Mouse (Mus musculus) kidney, postnatal 0 days (tissue): ENCODE measurements around the gene Optn. TPM values are rescaled to one million over a fixed set of nuclear protein-coding genes. Genes with fewer than 3 reads are reported as not detected.

Source experiments
- ATAC-seq: fragments of 200-750 bp; cut with Nextera tagmentation; replicated peaks from 2 replicates; pipeline ENCODE4 v1.8.0; 2017; ENCODE audit warnings: low read depth, moderate number of reproducible peaks, moderate TSS enrichment, moderate library complexity; ENCODE audit not compliant: low FRiP score
- DNase-seq: peaks from one replicate; pipeline ENCODE4 v3.0.0-alpha.2; 2016; ENCODE audit warnings: low spot score
- H3K27ac ChIP-seq: fragments of 300-500 bp; sonication (generic); 2 replicates; pipeline ENCODE4 v1.5.1; 2014; ENCODE audit warnings: mild to moderate bottlenecking
- H3K27me3 ChIP-seq: fragments of 300-500 bp; sonication (generic); 2 replicates; pipeline ENCODE4 v1.6.1; 2014; ENCODE audit warnings: low read length, mixed read lengths; ENCODE audit not compliant: insufficient read depth
- H3K36me3 ChIP-seq: fragments of 300-500 bp; sonication (generic); 2 replicates; pipeline ENCODE4 v1.6.1; 2014; ENCODE audit warnings: low read length, mixed read lengths; ENCODE audit not compliant: insufficient read depth
- H3K4me1 ChIP-seq: fragments of 300-500 bp; sonication (generic); replicated peaks from 2 replicates; pipeline ENCODE4 v1.6.1; 2014; ENCODE audit warnings: antibody characterized with exemption, low read length, mixed read lengths; ENCODE audit not compliant: insufficient read depth
- H3K4me2 ChIP-seq: fragments of 300-500 bp; sonication (generic); 2 replicates; pipeline ENCODE4 v1.6.1; 2014; ENCODE audit warnings: mild to moderate bottlenecking, low read length, moderate library complexity, mixed read lengths
- H3K4me3 ChIP-seq: fragments of 300-500 bp; sonication (generic); replicated peaks from 2 replicates; pipeline ENCODE4 v1.5.1; 2014; ENCODE audit warnings: low read depth, low read length
- H3K9ac ChIP-seq: fragments of 300-500 bp; sonication (generic); 2 replicates; pipeline ENCODE4 v1.6.1; 2014; ENCODE audit warnings: low read depth, low read length
- H3K9me3 ChIP-seq: fragments of 300-500 bp; sonication (generic); replicated peaks from 2 replicates; pipeline ENCODE4 v1.6.1; 2016; ENCODE audit warnings: low read length, inconsistent platforms, mixed read lengths
- CTCF ChIP-seq: IDR thresholded peaks from 2 replicates; pipeline ENCODE4 v1.5.1; 2016; ENCODE audit warnings: antibody characterized with exemption, low read depth, mild to moderate bottlenecking, moderate library complexity
- WGBS: fragments of 180-500 bp; shearing (Covaris S2); extraction: QIAGEN DNeasy Blood & Tissue Kit; methylation state at CpG from one replicate; pipeline ENCODE4 v1.1.7; 2014; 5-methylcytosine and 5-hydroxymethylcytosine counted together
- polyA plus RNA-seq: library from polyadenylated mRNA; unstranded; fragments of >200 nt; fragmentation: Nextera tagmentation; extraction: Ambion mirVana; gene quantifications from 2 replicates; pipeline ENCODE4 v1.2.1, GENCODE M21; 2015

Gene Optn
- polyA plus RNA-seq, 1 experiment from 2014 or later = 23.8 TPM

- Histone ChIP-seq H3K9me3 (no peaks in the 10 kb centered on the region), H3K9ac (no peak overlapping the region), H3K27me3 (no peaks in the 10 kb centered on the region), H3K36me3 (no peaks in the 10 kb centered on the region), H3K4me2 (no peak overlapping the region), H3K27ac (no peak overlapping the region), H3K4me3 (no peak overlapping the region), H3K4me1 (no peaks in the 10 kb centered on the region)
- no peak for TF ChIP-seq CTCF
- no peak for ATAC-seq
- WGBS = 69% methylated on average over 6 of the region's 6 CpGs
- no peak for DNase-seq
Observed at GRCm38 (mm10) chr2:5027057-5027456, 36.8 kb downstream of the Optn start.

DNA sequence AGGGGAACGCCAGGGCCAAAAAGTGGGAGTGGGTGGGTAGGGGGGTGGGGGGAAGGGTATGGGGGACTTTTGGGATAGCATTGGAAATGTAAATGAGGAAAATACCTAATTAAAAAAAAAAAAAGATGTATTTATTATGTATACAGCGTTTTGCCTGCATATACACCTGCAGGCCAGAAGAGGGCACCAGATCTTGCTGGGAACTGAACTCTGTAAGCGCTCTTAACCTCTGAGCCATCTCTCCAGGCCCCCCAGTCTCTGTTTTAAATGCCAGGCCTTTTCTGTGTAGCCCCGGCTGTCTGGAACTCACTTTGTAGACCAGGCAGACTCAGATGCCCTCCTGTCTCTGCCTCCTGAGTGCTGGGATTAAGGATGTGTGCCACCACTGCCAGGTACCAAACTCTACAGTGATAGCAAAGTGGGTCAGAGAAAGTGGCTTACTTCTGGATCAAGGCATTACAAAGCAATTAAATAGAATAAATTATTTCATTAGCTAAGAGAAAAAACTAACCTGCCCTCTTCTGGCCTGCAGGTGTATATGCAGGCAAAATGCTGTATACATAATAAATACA lies 38.6 kb downstream of the Optn start:
- H3K36me3 ChIP-seq = no peaks in the 10 kb centered on the region
- H3K27me3 ChIP-seq = no peaks in the 10 kb centered on the region
- DNase-seq (no peak), ATAC-seq (no peak)
- 58% methylated on average over 3 of the region's 4 CpGs for WGBS
- no peak overlapping the region for H3K9ac ChIP-seq
- no peak overlapping the region for H3K4me2 ChIP-seq
- no peak overlapping the region for H3K27ac ChIP-seq
- no peaks in the 10 kb centered on the region for H3K9me3 ChIP-seq
- TF ChIP-seq CTCF = peak; percentile 25
- no peaks in the 10 kb centered on the region for H3K4me1 ChIP-seq
- no peak overlapping the region for H3K4me3 ChIP-seq

DNA sequence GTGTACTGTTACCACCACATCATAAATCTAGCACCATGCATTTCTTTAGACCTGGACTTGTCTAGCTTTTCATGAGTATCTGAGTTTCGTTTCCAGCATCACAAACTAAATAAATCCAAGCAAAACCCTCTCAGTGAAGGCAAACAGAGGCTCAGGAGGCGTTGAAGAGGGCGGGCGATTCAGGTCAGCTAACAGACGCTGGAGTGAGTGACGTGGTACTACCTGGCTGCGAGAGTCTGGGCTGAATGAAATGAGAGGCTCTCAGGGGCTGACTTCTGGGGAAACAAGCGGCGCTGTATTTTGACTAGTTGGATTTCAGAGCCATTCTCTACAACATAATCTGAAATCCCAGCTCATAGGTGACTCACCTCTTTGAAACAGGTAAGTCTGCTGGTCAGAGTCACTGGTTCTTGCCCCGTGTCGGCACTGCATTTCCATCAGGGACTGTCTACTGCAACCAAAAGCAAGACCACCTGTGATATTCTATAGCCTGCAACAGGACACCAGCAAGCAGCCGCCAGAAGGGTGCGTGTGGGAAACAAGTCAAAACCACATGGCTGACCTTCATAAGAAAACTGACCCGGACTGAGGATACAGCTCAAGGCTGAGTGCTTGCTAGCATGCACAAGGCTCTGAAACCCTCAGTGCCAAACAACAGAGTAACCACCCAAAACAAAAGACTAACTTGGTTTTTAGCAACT lies 40.0 kb downstream of the Optn start:
- ATAC-seq = no peak
- no peak for DNase-seq
- no peak overlapping the region for H3K9ac ChIP-seq
- H3K36me3 ChIP-seq = no peaks in the 10 kb centered on the region
- H3K27ac ChIP-seq = no peak overlapping the region
- H3K4me3 ChIP-seq = no peak overlapping the region
- WGBS = 71% methylated on average over 14 of the region's 14 CpGs
- no peaks in the 10 kb centered on the region for H3K9me3 ChIP-seq
- no peaks in the 10 kb centered on the region for H3K4me1 ChIP-seq
- no peaks in the 10 kb centered on the region for H3K27me3 ChIP-seq
- TF ChIP-seq CTCF = no peak
- H3K4me2 ChIP-seq = no peak overlapping the region

GRCm38 (mm10) chr2:5023275-5023674 lies 40.6 kb downstream of the Optn start:
- H3K9ac ChIP-seq = no peak overlapping the region

GRCm38 (mm10) chr2:5019708-5020107 lies 44.1 kb downstream of the Optn start:
- no peaks in the 10 kb centered on the region for H3K4me1 ChIP-seq
- no peaks in the 10 kb centered on the region for H3K36me3 ChIP-seq
- H3K4me3 ChIP-seq = no peak overlapping the region
- no peaks in the 10 kb centered on the region for H3K27me3 ChIP-seq
- H3K4me2 ChIP-seq = no peak overlapping the region
- no peak overlapping the region for H3K9ac ChIP-seq
- H3K9me3 ChIP-seq = no peaks in the 10 kb centered on the region
- H3K27ac ChIP-seq = no peak overlapping the region
- DNase-seq = no peak
- 49% methylated on average over 1 of the region's 1 CpGs for WGBS
- no peak for TF ChIP-seq CTCF
- ATAC-seq = no peak

More at GRCm38 (mm10) chr2:5023275-5023674, 40.6 kb downstream of the Optn start:
- no peak for ATAC-seq
- Histone ChIP-seq H3K27ac (no peak overlapping the region), H3K27me3 (no peaks in the 10 kb centered on the region), H3K4me3 (no peak overlapping the region), H3K4me1 (no peaks in the 10 kb centered on the region), H3K36me3 (no peaks in the 10 kb centered on the region), H3K4me2 (no peak overlapping the region), H3K9me3 (no peaks in the 10 kb centered on the region)
- no peak for TF ChIP-seq CTCF
- DNase-seq = no peak
- 68% methylated on average over 2 of the region's 2 CpGs for WGBS

- H3K9ac ChIP-seq = no peak overlapping the region
- TF ChIP-seq CTCF = no peak
Observed at GRCm38 (mm10) chr2:5016922-5017321, 46.9 kb downstream of the Optn start.

More at GRCm38 (mm10) chr2:5016922-5017321, 46.9 kb downstream of the Optn start:
- H3K9me3 ChIP-seq = no peaks in the 10 kb centered on the region
- no peak for DNase-seq
- H3K27me3 ChIP-seq = no peaks in the 10 kb centered on the region
- no peak overlapping the region for H3K27ac ChIP-seq
- no peak overlapping the region for H3K4me2 ChIP-seq
- ATAC-seq = no peak
- WGBS = 91% methylated on average over 7 of the region's 7 CpGs
- no peaks in the 10 kb centered on the region for H3K36me3 ChIP-seq
- no peaks in the 10 kb centered on the region for H3K4me1 ChIP-seq
- no peak overlapping the region for H3K4me3 ChIP-seq
